Mouse (Mus musculus): ENCODE results near the gene Ccdc22. TPM values are rescaled to one million over a fixed set of nuclear protein-coding genes. Genes with fewer than 3 reads are reported as not detected.

Gene Ccdc22
- polyA plus RNA-seq, 1 experiment = 37.0 TPM

DNA sequence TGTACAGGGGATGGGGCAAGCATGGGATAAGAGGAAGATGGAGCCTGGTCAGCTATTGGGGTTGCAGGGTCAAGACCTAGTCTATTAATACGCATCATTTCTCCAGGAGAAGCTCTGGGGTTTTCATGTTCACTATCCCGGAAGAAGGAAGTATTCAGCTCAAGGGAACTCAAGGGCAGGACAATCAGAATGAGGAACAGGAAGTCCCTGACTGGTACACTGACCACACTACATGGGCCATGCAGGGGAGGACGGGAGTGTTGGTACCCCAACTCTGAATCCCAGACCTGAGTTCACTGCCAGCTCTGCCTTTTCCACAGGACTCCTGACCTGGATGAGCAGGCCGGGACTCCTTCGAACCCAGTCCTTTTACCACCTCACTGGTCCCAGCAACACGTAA, 27.2 kb upstream of the Ccdc22 start:
- TF ChIP-seq CTCF (IDR thresholded peaks at IDR 0.05; ENCODE audit: control insufficient read depth, insufficient read depth, low read length) = no peak
- TF ChIP-seq POLR2A (IDR thresholded peaks at IDR 0.05; ENCODE audit: borderline replicate concordance, control insufficient read depth, low read depth, low read length) = no peak
- Histone ChIP-seq H3K4me1 (ENCODE audit: control insufficient read depth, insufficient read depth, low read length) (no peaks in the 10 kb centered on the region), H3K27ac (ENCODE audit: control insufficient read depth, insufficient read depth, low read depth, low read length, poor library complexity) (no peak overlapping the region), H3K4me3 (replicated peaks; ENCODE audit: control insufficient read depth, low read depth, low read length) (no peak overlapping the region)
- WGBS = 53% methylated on average over 6 of the region's 6 CpGs

DNA sequence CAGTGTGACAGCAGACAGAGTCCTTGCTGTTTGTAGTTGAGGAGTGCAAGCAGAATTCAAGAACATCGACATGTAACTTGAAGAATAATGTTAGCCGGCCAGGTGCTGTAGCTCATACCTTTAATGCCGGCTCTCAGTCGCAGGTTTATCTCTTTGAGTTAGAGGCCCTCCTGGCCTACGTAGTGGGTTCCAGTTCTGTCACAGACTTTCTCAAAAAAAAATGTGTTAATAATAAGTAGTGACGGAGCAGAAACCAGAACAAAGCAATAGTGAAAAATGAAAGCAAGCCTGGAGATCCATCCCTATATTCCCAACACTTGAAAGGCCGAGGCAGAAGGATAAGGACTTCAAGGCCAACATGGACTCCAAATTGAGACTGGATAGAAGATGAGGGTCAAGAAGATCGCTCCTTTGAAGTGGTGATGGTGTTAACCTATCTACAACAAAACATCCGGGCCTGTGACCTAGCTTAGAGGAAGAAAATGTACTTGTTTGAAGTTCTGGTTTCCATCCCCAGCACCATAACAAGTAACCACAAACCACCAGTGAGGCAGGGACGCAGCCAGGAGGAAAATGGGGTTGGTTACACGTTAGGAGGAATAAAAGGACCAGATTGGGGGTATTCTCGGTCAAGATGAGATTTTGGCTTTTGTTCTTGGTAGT, 12.7 kb upstream of the Ccdc22 start:
- 53% methylated on average over 12 of the region's 12 CpGs for WGBS

DNA sequence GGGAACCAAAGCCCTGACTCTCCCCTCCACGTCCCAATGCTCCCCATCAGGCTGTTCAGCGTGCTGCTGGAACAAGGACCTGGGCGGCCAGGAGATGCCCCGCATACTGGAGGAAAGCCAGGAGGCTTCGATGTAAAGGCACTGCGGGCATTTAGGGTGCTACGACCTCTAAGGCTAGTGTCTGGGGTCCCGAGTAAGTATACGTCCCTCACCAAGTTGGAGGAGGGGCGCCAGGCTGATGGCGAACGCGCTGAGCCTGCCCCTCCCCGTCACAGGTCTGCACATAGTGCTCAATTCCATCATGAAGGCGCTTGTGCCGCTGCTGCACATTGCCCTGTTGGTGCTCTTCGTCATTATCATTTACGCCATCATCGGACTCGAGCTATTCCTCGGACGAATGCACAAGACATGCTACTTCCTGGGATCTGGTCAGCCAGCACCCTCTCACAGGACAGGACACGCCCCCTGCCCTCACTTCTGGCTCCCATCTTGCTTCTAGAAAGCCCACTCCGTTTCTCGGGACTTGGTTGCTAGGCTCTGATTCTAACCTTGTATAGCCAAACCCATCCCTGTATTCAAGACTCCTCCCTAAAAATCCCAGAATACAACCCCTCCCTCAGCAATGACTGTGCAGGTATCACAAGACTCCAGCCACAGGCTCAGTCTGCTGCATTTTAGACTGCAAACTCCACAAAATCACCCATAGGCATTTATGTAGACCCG, 5.4 kb upstream of the Ccdc22 start:
- TF ChIP-seq CTCF (IDR thresholded peaks at IDR 0.05; ENCODE audit: control insufficient read depth, insufficient read depth, low read length) = no peak
- no peak for TF ChIP-seq POLR2A (IDR thresholded peaks at IDR 0.05; ENCODE audit: borderline replicate concordance, control insufficient read depth, low read depth, low read length)
- Histone ChIP-seq H3K4me3 (replicated peaks; ENCODE audit: control insufficient read depth, low read depth, low read length) (no peak overlapping the region), H3K27ac (ENCODE audit: control insufficient read depth, insufficient read depth, low read depth, low read length, poor library complexity) (no peak overlapping the region), H3K4me1 (ENCODE audit: control insufficient read depth, insufficient read depth, low read length) (no peaks in the 10 kb centered on the region)
- 13% methylated on average over 26 of the region's 26 CpGs for WGBS

More for the DNA sequence above, 12.7 kb upstream of the Ccdc22 start:
- TF ChIP-seq CTCF (IDR thresholded peaks at IDR 0.05; ENCODE audit: control insufficient read depth, insufficient read depth, low read length) (no peak), POLR2A (IDR thresholded peaks at IDR 0.05; ENCODE audit: borderline replicate concordance, control insufficient read depth, low read depth, low read length) (no peak)
- Histone ChIP-seq H3K4me3 (replicated peaks; ENCODE audit: control insufficient read depth, low read depth, low read length) (no peak overlapping the region), H3K27ac (ENCODE audit: control insufficient read depth, insufficient read depth, low read depth, low read length, poor library complexity) (no peak overlapping the region), H3K4me1 (ENCODE audit: control insufficient read depth, insufficient read depth, low read length) (no peaks in the 10 kb centered on the region)

DNA sequence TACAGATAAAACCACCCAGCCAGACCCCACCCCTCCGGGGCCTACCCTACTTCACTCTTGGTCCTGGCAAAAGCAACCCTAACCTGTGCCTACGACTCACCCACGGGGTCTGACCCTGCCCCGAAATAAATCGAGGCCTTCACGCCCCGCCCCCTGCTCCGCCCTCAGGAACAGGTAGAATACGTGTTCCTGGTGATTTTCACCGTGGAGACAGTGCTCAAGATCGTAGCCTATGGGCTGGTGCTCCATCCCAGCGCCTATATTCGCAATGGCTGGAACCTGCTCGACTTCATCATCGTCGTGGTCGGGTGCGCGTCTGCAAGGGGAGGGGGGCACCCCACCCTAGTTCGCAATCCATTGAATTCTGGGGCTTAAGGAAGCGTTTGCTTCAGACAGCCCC, 4.7 kb upstream of the Ccdc22 start:
- no peak for TF ChIP-seq POLR2A (IDR thresholded peaks at IDR 0.05; ENCODE audit: borderline replicate concordance, control insufficient read depth, low read depth, low read length)
- no peak for TF ChIP-seq CTCF (IDR thresholded peaks at IDR 0.05; ENCODE audit: control insufficient read depth, insufficient read depth, low read length)
- Histone ChIP-seq H3K27ac (ENCODE audit: control insufficient read depth, insufficient read depth, low read depth, low read length, poor library complexity) (no peak overlapping the region), H3K4me1 (ENCODE audit: control insufficient read depth, insufficient read depth, low read length) (no peaks in the 10 kb centered on the region), H3K4me3 (replicated peaks; ENCODE audit: control insufficient read depth, low read depth, low read length) (no peak overlapping the region)
- 25% methylated on average over 21 of the region's 21 CpGs for WGBS

DNA sequence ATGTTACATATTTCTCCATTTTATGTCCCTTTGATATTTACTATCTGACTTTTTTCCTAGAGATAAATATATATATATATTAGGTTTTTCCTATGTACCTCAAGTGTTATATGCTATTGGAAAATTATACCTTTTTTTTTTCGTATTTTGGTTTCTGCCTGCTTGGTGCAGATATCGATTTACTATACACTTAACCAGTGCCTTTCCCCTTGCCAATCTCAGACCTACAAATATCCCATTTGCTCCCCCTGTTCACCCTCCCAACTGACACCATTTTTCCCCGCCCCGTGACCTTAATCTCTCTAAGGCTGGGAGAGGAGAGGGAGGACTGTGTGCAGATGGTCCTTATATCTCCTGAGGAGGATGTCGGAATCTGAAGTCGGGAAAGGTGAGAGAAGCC, 1.5 kb upstream of the Ccdc22 start, which contains the start of gene Cacna1f:
Cacna1f (plus strand) TSS at position 301 of the 400 bp plus-strand sequence.
- Histone ChIP-seq H3K27ac (ENCODE audit: control insufficient read depth, insufficient read depth, low read depth, low read length, poor library complexity) (no peak within 1 kb of the TSS), H3K4me3 (replicated peaks; ENCODE audit: control insufficient read depth, low read depth, low read length) (no peak within 1 kb of the TSS), H3K4me1 (ENCODE audit: control insufficient read depth, insufficient read depth, low read length) (no peaks in the 10 kb centered on the region; the same call in 1 of the 2 replicates)
- WGBS = 72% methylated on average over 6 of the region's 6 CpGs
- TF ChIP-seq POLR2A (IDR thresholded peaks at IDR 0.05; ENCODE audit: borderline replicate concordance, control insufficient read depth, low read depth, low read length) = no peak
- no peak for TF ChIP-seq CTCF (IDR thresholded peaks at IDR 0.05; ENCODE audit: control insufficient read depth, insufficient read depth, low read length)

DNA sequence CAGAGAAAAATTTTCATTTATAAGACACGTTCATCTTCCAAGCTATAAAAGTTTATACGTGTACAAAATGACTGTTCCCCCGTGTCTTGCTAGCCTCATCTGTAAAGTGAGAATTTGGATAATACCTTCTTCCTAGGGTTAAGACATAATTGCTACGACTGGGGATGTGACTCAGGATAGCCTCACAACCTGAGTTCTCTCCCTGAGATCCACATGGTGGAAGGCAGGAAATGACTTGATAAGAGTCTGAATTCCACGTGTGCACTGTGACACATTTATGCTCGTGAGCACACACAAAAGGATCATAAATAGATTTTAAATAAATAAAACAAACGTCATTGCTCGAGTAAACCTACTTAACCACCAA, 241 bp upstream of the Ccdc22 start:
- 14% methylated on average over 8 of the region's 8 CpGs for WGBS
- H3K4me3 ChIP-seq (replicated peaks; ENCODE audit: control insufficient read depth, low read depth, low read length) = no peak overlapping the region
- no peaks in the 10 kb centered on the region; the same call in 1 of the 2 replicates for H3K4me1 ChIP-seq (ENCODE audit: control insufficient read depth, insufficient read depth, low read length)
- no peak overlapping the region for H3K27ac ChIP-seq (ENCODE audit: control insufficient read depth, insufficient read depth, low read depth, low read length, poor library complexity)
- TF ChIP-seq POLR2A (IDR thresholded peaks at IDR 0.05; ENCODE audit: borderline replicate concordance, control insufficient read depth, low read depth, low read length) = no peak
- no peak for TF ChIP-seq CTCF (IDR thresholded peaks at IDR 0.05; ENCODE audit: control insufficient read depth, insufficient read depth, low read length)

DNA sequence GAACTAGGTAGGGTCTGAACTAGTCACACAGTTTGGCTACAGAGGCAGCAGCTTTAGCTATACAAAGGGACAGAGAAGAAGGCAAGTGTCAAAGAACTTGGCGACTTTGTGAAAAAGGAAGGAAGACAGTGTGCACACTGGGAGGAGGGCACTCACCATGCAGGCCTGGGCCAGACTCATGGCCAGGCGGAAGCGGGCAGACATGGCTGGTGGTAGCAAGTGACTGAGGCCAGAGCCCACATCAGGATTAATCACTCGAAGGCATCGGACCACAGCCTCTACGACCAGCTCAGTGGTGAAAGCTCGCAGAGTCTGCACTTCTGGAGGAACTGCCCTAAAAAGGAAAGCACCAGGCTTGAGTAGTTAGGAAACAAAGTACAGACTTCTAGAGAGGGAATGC, 1.3 kb downstream of the Ccdc22 start:
- Histone ChIP-seq H3K27ac (ENCODE audit: control insufficient read depth, insufficient read depth, low read depth, low read length, poor library complexity) (0 out of 2 replicates have a peak overlapping the region, but pooled peaks have one; percentile 27), H3K4me3 (replicated peaks; ENCODE audit: control insufficient read depth, low read depth, low read length) (peak overlapping the region; percentile 22)
- no peak for TF ChIP-seq POLR2A (IDR thresholded peaks at IDR 0.05; ENCODE audit: borderline replicate concordance, control insufficient read depth, low read depth, low read length)

DNA sequence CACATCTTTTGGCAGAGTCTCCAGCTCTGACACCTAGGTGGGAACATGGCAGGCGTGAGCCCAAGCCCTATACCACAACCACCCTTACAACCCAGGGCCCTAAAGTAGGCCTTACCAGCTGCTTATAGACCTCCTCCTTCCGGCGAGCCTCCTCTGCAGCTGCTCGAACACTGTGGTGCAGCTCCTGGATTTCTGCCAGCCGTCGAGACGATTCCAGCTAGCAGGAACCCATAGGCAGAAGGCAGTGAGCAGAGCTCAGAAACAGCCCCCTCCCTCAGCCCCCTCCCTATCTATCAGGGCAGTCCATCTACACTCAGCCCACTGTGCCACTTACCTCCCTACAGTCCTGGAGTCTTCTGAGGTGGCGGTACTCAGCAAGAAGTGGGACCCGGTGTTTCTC, 9.9 kb downstream of the Ccdc22 start:
- 93% methylated on average over 9 of the region's 9 CpGs for WGBS
- TF ChIP-seq POLR2A (IDR thresholded peaks at IDR 0.05; ENCODE audit: borderline replicate concordance, control insufficient read depth, low read depth, low read length) (no peak), CTCF (IDR thresholded peaks at IDR 0.05; ENCODE audit: control insufficient read depth, insufficient read depth, low read length) (no peak)
- Histone ChIP-seq H3K4me1 (ENCODE audit: control insufficient read depth, insufficient read depth, low read length) (no peaks in the 10 kb centered on the region), H3K4me3 (replicated peaks; ENCODE audit: control insufficient read depth, low read depth, low read length) (no peak overlapping the region), H3K27ac (ENCODE audit: control insufficient read depth, insufficient read depth, low read depth, low read length, poor library complexity) (no peak overlapping the region)

More for the DNA sequence above, 1.3 kb downstream of the Ccdc22 start:
- H3K4me1 ChIP-seq (ENCODE audit: control insufficient read depth, insufficient read depth, low read length) = no peaks in the 10 kb centered on the region; the same call in 1 of the 2 replicates
- 18% methylated on average over 7 of the region's 7 CpGs for WGBS
